Mouse (Mus musculus): Measurements from ENCODE around the gene Gm20683. TPM values are rescaled to one million over a fixed set of nuclear protein-coding genes. Genes with fewer than 3 reads are reported as not detected.

Gene Gm20683
- polyA plus RNA-seq, 1 experiment from 2014 or later = 14.2 TPM

- Histone ChIP-seq H3K27me3 (replicated peaks) (no peaks in the 10 kb centered on the region), H3K9ac (peak overlapping the region; percentile 86), H3K4me2 (peak overlapping the region; percentile 80), H3K9me3 (no peaks in the 10 kb centered on the region), H3K4me3 (peak overlapping the region; percentile 66), H3K4me1 (peaks cover 84% of the 10 kb centered on the region), H3K36me3 (replicated peaks) (0 out of 2 replicates have a peak, but pooled peaks cover 31% of the 10 kb centered on the region), H3K27ac (peak overlapping the region; percentile 91)
- no peak for ATAC-seq (replicated peaks)
- 36% methylated on average over 8 of the region's 8 CpGs for WGBS
These were observed 12.0 kb downstream of the Gm20683 start for GRCm38 (mm10) chr17:25829558-25830017.

- whole genome bisulfite sequencing = 1% methylated on average over 32 of the region's 32 CpGs
- Histone ChIP-seq H3K36me3 (replicated peaks) (0 out of 2 replicates have a peak, but pooled peaks cover 31% of the 10 kb centered on the region), H3K4me2 (peak within 1 kb of the TSS; percentile 80), H3K4me3 (peak within 1 kb of the TSS; percentile 66), H3K27me3 (replicated peaks) (no peaks in the 10 kb centered on the region), H3K9me3 (no peaks in the 10 kb centered on the region), H3K9ac (peak within 1 kb of the TSS; percentile 86), H3K4me1 (peaks cover 84% of the 10 kb centered on the region), H3K27ac (peak within 1 kb of the TSS; percentile 91)
- ATAC-seq (replicated peaks) = peak; percentile 59
These were observed 12.6 kb downstream of the Gm20683 start, which contains the start of gene Jmjd8 for GRCm38 (mm10) chr17:25828712-25829557. Gene Jmjd8 (plus strand): TSS chr17:25828867.

GRCm38 (mm10) chr17:25828223-25828594 lies 13.4 kb downstream of the Gm20683 start:
- Histone ChIP-seq H3K9ac (peak overlapping the region; percentile 86; the same call in 1 of the 2 replicates), H3K27me3 (replicated peaks) (no peaks in the 10 kb centered on the region), H3K9me3 (no peaks in the 10 kb centered on the region), H3K4me1 (peaks cover 82% of the 10 kb centered on the region), H3K4me3 (peak overlapping the region; percentile 66), H3K36me3 (replicated peaks) (0 out of 2 replicates have a peak, but pooled peaks cover 31% of the 10 kb centered on the region), H3K4me2 (peak overlapping the region; percentile 80), H3K27ac (peak overlapping the region; percentile 91)
- WGBS = 83% methylated on average over 8 of the region's 8 CpGs
- ATAC-seq (replicated peaks) = no peak

GRCm38 (mm10) chr17:25827546-25828222 lies 13.9 kb downstream of the Gm20683 start:
- Histone ChIP-seq H3K9me3 (no peaks in the 10 kb centered on the region), H3K27me3 (replicated peaks) (no peaks in the 10 kb centered on the region), H3K4me2 (peak overlapping the region; percentile 80; the same call in 1 of the 2 replicates), H3K4me1 (peaks cover 82% of the 10 kb centered on the region), H3K36me3 (replicated peaks) (0 out of 2 replicates have a peak, but pooled peaks cover 31% of the 10 kb centered on the region), H3K9ac (peak overlapping the region; percentile 86; the same call in 1 of the 2 replicates), H3K27ac (peak overlapping the region; percentile 91), H3K4me3 (0 out of 2 replicates have a peak overlapping the region, but pooled peaks have one; percentile 66)
- no peak for ATAC-seq (replicated peaks)
- 92% methylated on average over 22 of the region's 22 CpGs for WGBS

- no peaks in the 10 kb centered on the region for H3K9me3 ChIP-seq
- no peak overlapping the region for H3K4me2 ChIP-seq
- peaks cover 79% of the 10 kb centered on the region for H3K4me1 ChIP-seq
- no peak overlapping the region for H3K4me3 ChIP-seq
- ATAC-seq (replicated peaks) = no peak
- 0 out of 2 replicates have a peak, but pooled peaks cover 31% of the 10 kb centered on the region for H3K36me3 ChIP-seq (replicated peaks)
- H3K27me3 ChIP-seq (replicated peaks) = no peaks in the 10 kb centered on the region
- H3K27ac ChIP-seq = no peak overlapping the region
- 93% methylated on average over 13 of the region's 13 CpGs for WGBS
- no peak overlapping the region for H3K9ac ChIP-seq
These were observed 14.6 kb downstream of the Gm20683 start for GRCm38 (mm10) chr17:25827011-25827410.

GRCm38 (mm10) chr17:25825984-25826570 lies 15.5 kb downstream of the Gm20683 start:
- H3K27me3 ChIP-seq (replicated peaks) = no peaks in the 10 kb centered on the region
- no peak overlapping the region for H3K9ac ChIP-seq
- H3K36me3 ChIP-seq (replicated peaks) = 0 out of 2 replicates have a peak, but pooled peaks cover 27% of the 10 kb centered on the region
- H3K4me3 ChIP-seq = no peak overlapping the region
- H3K4me2 ChIP-seq = no peak overlapping the region
- no peaks in the 10 kb centered on the region for H3K9me3 ChIP-seq
- peaks cover 70% of the 10 kb centered on the region for H3K4me1 ChIP-seq
- no peak for ATAC-seq (replicated peaks)
- WGBS = 93% methylated on average over 27 of the region's 27 CpGs
- no peak overlapping the region for H3K27ac ChIP-seq

GRCm38 (mm10) chr17:25825311-25825710 lies 16.3 kb downstream of the Gm20683 start:
- Histone ChIP-seq H3K36me3 (replicated peaks) (0 out of 2 replicates have a peak, but pooled peaks cover 19% of the 10 kb centered on the region), H3K4me1 (peaks cover 62% of the 10 kb centered on the region), H3K4me2 (peak overlapping the region; percentile 98), H3K9me3 (no peaks in the 10 kb centered on the region), H3K9ac (no peak overlapping the region), H3K4me3 (no peak overlapping the region), H3K27ac (no peak overlapping the region), H3K27me3 (replicated peaks) (no peaks in the 10 kb centered on the region)
- ATAC-seq (replicated peaks) = no peak
- 92% methylated on average over 6 of the region's 6 CpGs for WGBS

GRCm38 (mm10) chr17:25824362-25825142 lies 17.0 kb downstream of the Gm20683 start:
- H3K9ac ChIP-seq = peak overlapping the region; percentile 74
- no peak overlapping the region for H3K27ac ChIP-seq
- peak overlapping the region; percentile 98 for H3K4me2 ChIP-seq
- no peaks in the 10 kb centered on the region for H3K9me3 ChIP-seq
- H3K36me3 ChIP-seq (replicated peaks) = peaks cover 12% of the 10 kb centered on the region; the same call in 1 of the 2 replicates
- peak overlapping the region; percentile 74 for H3K4me3 ChIP-seq
- WGBS = 78% methylated on average over 16 of the region's 17 CpGs
- no peak for ATAC-seq (replicated peaks)
- H3K4me1 ChIP-seq = peaks cover 55% of the 10 kb centered on the region
- H3K27me3 ChIP-seq (replicated peaks) = no peaks in the 10 kb centered on the region

- H3K4me3 ChIP-seq = peak within 1 kb of the TSS; percentile 74
- H3K27me3 ChIP-seq (replicated peaks) = peaks cover 2% of the 10 kb centered on the region; the same call in 1 of the 2 replicates
- peaks cover 49% of the 10 kb centered on the region for H3K4me1 ChIP-seq
- no peaks in the 10 kb centered on the region for H3K9me3 ChIP-seq
- H3K27ac ChIP-seq = peak within 1 kb of the TSS; percentile 76
- under 1% methylated on average over 18 of the region's 18 CpGs for WGBS
- peak within 1 kb of the TSS; percentile 98 for H3K4me2 ChIP-seq
- peaks cover 16% of the 10 kb centered on the region for H3K36me3 ChIP-seq (replicated peaks)
- peak within 1 kb of the TSS; percentile 74 for H3K9ac ChIP-seq
- ATAC-seq (replicated peaks) = peak; percentile 74
These were observed 18.1 kb downstream of the Gm20683 start, which contains the start of gene Wdr24 for GRCm38 (mm10) chr17:25823452-25823851. Gene Wdr24 (plus strand): TSS chr17:25823627.

GRCm38 (mm10) chr17:25818851-25819780 lies 22.4 kb downstream of the Gm20683 start:
- peaks cover 16% of the 10 kb centered on the region for H3K36me3 ChIP-seq (replicated peaks)
- ATAC-seq (replicated peaks) = no peak
- 10% methylated on average over 46 of the region's 46 CpGs for WGBS
- peaks cover 6% of the 10 kb centered on the region for H3K4me1 ChIP-seq
- H3K27ac ChIP-seq = no peak overlapping the region
- H3K9me3 ChIP-seq = no peaks in the 10 kb centered on the region
- no peak overlapping the region for H3K4me3 ChIP-seq
- H3K9ac ChIP-seq = no peak overlapping the region
- peaks cover 12% of the 10 kb centered on the region for H3K27me3 ChIP-seq (replicated peaks)
- H3K4me2 ChIP-seq = no peak overlapping the region
